Mouse (Mus musculus) Patski (cell line): ENCODE results near the gene Sept1. TPM values are rescaled to one million over a fixed set of nuclear protein-coding genes. Genes with fewer than 3 reads are reported as not detected.

Experiments
- ATAC-seq: fragments of 100-300 bp; one replicate; pipeline ENCODE4 v1.8.0; 2021
- CTCF ChIA-PET: fragments of 350-600 bp; sonication (Branson Sonifier 250); formaldehyde crosslinking; loops from one replicate; lab custom pipeline; 2022; ENCODE audit warnings: inconsistent platforms; lab: Charles Lee
- POLR2A ChIA-PET: fragments of 350-600 bp; sonication (Branson Sonifier 250); formaldehyde crosslinking; loops from one replicate; lab custom pipeline; 2022; ENCODE audit warnings: antibody characterized with exemption, inconsistent platforms; lab: Charles Lee
- DNase-seq: peaks from one replicate; pipeline ENCODE4 v3.0.0-alpha.2; 2011; ENCODE audit warnings: low read depth, low spot score
- H3K27me3 ChIP-seq: fragments of 371-371 bp; one replicate; pipeline ENCODE4 v1.5.1; 2021
- CTCF ChIP-seq: fragments of 100-300 bp; IDR thresholded peaks from one replicate; pipeline ENCODE4 v1.5.1; 2021
- in situ Hi-C: fragments of 300-500 bp; cut with MboI; formaldehyde crosslinking; loops from 3 replicates; pipeline ENCODE4 v1.11.1; 2018; ENCODE audit warnings: low pct_unique_long_range_greater_than_20kb, mixed read lengths
- polyA plus RNA-seq: library from polyadenylated mRNA; unstranded; gene quantifications from one replicate; pipeline ENCODE4 v1.2.3, GENCODE M21; 2021

The Sept1 gene
- polyA plus RNA-seq, 1 experiment from 2014 or later, result 2.1 TPM

- DNase-seq, result peak; percentile 71
- POLR2A ChIA-PET, result no interaction called here
- peak; percentile 67 for ATAC-seq
- in situ Hi-C loops, result no loop called here
- H3K27me3 ChIP-seq, result no peaks in the 10 kb centered on the region
- TF ChIP-seq CTCF, result no peak
- CTCF ChIA-PET, result interaction anchor here (1.1 kb wide), 1 partner anchor 11 kb away, joined by 3 read pairs; no protein-coding TSS in a partner anchor
Measured at GRCm38 (mm10) chr7:127195544-127196295, 37.2 kb downstream of the Sept1 start, which contains the start of gene Cd2bp2. TSS of gene Cd2bp2 (minus strand) at chr7:127196050.

GRCm38 (mm10) chr7:127194633-127195029 is 38.3 kb downstream of the Sept1 start:
- DNase-seq, result no peak
- CTCF ChIA-PET, result interaction anchor here (1.1 kb wide), 1 partner anchor 12 kb away, joined by 3 read pairs; no protein-coding TSS in a partner anchor
- POLR2A ChIA-PET, result no interaction called here
- in situ Hi-C loops, result no loop called here
- ATAC-seq, result no peak
- no peaks in the 10 kb centered on the region for H3K27me3 ChIP-seq
- no peak for TF ChIP-seq CTCF

GRCm38 (mm10) chr7:127194011-127194632 is 38.8 kb downstream of the Sept1 start:
- H3K27me3 ChIP-seq, result no peaks in the 10 kb centered on the region
- TF ChIP-seq CTCF, result no peak
- ATAC-seq, result no peak
- no peak for DNase-seq
- in situ Hi-C loops, result no loop called here
- ChIA-PET POLR2A (no interaction called here), CTCF (interaction anchor here (0.6 to 1.1 kb wide), 2 partner anchors 12 to 837 kb away, joined by 3 to 4 read pairs; no protein-coding TSS in a partner anchor)

GRCm38 (mm10) chr7:127192989-127193388 is 39.9 kb downstream of the Sept1 start:
- no peak for ATAC-seq
- no peak for TF ChIP-seq CTCF
- DNase-seq, result no peak
- POLR2A ChIA-PET, result no interaction called here
- CTCF ChIA-PET, result interaction anchor here (1.1 kb wide), 2 partner anchors 11 to 59 kb away, joined by 3 to 4 read pairs; no protein-coding TSS in a partner anchor
- H3K27me3 ChIP-seq, result no peaks in the 10 kb centered on the region
- in situ Hi-C loops, result no loop called here

- ChIA-PET CTCF (interaction anchor here (1.0 kb wide), 1 partner anchor 61 kb away, joined by 3 read pairs; no protein-coding TSS in a partner anchor), POLR2A (no interaction called here)
- in situ Hi-C loops, result no loop called here
- DNase-seq (no peak), ATAC-seq (no peak)
- H3K27me3 ChIP-seq, result no peaks in the 10 kb centered on the region
- no peak for TF ChIP-seq CTCF
Measured at GRCm38 (mm10) chr7:127190672-127191071, 42.3 kb downstream of the Sept1 start.

- ChIA-PET CTCF (interaction anchor here (1.1 kb wide), 1 partner anchor 59 kb away, joined by 3 read pairs; no protein-coding TSS in a partner anchor), POLR2A (no interaction called here)
- DNase-seq, result no peak
- ATAC-seq, result no peak
- in situ Hi-C loops, result no loop called here
- no peak for TF ChIP-seq CTCF
- no peaks in the 10 kb centered on the region for H3K27me3 ChIP-seq
Measured at GRCm38 (mm10) chr7:127188305-127189276, 44.3 kb downstream of the Sept1 start.

- no peak for TF ChIP-seq CTCF
Measured at GRCm38 (mm10) chr7:127187351-127187750, 45.6 kb downstream of the Sept1 start.

GRCm38 (mm10) chr7:127185601-127186000 is 47.3 kb downstream of the Sept1 start:
- H3K27me3 ChIP-seq, result no peaks in the 10 kb centered on the region
- POLR2A ChIA-PET, result no interaction called here
- in situ Hi-C loops, result no loop called here
- no peak for DNase-seq
- TF ChIP-seq CTCF, result peak; percentile 77
- ATAC-seq, result no peak
- CTCF ChIA-PET, result interaction anchor here (1.1 to 1.4 kb wide), 2 partner anchors 51 to 56 kb away, joined by 4 read pairs; no protein-coding TSS in a partner anchor

More at GRCm38 (mm10) chr7:127187351-127187750, 45.6 kb downstream of the Sept1 start:
- in situ Hi-C loops, result no loop called here
- ATAC-seq (no peak), DNase-seq (no peak)
- CTCF ChIA-PET, result no interaction called here
- POLR2A ChIA-PET, result no interaction called here
- H3K27me3 ChIP-seq, result no peaks in the 10 kb centered on the region

- ChIA-PET POLR2A (no interaction called here), CTCF (interaction anchor here (1.0 to 1.4 kb wide), 4 partner anchors 40 to 69 kb away, joined by 3 to 4 read pairs (median 4); no protein-coding TSS in a partner anchor)
- no peak for TF ChIP-seq CTCF
- DNase-seq (no peak), ATAC-seq (no peak)
- H3K27me3 ChIP-seq, result no peaks in the 10 kb centered on the region
- in situ Hi-C loops, result loop anchor here (5.0 kb wide), 1 partner anchor 52 kb away; no protein-coding TSS in a partner anchor
Measured at GRCm38 (mm10) chr7:127184720-127185119, 48.2 kb downstream of the Sept1 start.
